Mouse (Mus musculus) heart, adult 11 months (tissue): ENCODE measurements at regions not wholly inside any gene's neighbourhood (a gene's known extent, or its start where the extent isn't known, plus 50 kb on each side); places are given as distances from the start of the nearest gene placed in this dataset.

Source experiments
- DNase-seq: peaks from one replicate; pipeline ENCODE4 v3.0.0; 2022

DNA sequence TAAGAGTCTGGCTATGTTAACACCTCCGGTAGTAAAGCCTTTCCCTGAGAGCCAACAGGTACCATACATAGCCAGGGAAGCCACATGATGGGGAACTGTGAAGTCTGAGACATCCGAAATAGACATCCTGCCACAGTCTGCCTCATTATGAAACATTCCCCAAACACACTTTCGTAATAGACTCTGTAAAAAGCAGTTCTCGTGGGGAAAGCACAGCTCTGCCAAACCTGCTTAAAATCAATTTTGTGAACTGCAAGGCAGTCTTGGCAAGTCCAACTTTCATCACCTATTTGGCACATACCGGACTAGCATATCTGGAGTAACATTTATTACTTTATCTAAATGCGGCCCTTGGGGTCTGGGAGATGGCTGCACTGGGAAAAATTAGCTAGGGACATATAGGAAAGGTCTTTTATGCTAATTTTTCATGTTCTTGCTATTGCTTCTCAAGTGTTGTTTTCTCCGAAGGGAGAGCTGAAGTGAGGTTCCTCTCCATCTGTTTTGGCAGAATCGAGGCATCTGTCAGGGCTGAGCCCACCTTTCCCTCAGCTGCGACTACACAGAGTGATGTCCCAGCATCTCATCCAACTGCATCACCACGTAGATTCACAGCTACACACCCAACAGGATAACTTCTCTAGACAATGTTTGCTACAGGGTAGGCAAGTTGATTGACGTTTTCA is 86.8 kb upstream of the Phactr1 start:
- DNase-seq, result no peak

DNA sequence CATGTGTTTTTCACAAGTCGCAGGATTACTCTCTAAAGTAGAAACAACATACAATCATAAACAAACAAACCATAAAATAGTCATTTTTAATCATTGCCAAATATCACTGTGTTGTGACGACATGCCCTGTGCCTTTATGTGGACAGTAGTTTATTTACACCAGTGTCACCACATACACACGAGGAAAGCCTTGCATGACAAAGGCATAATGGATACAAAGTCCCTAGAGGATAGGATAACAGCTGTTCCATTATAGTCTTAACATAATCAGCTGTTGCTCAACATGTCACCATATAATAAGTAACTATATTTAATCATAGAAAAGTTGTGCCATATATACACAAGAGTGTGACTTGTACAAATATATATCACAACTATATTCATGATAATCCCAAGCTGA is 85.2 kb upstream of the Phactr1 start:
- no peak for DNase-seq

DNA sequence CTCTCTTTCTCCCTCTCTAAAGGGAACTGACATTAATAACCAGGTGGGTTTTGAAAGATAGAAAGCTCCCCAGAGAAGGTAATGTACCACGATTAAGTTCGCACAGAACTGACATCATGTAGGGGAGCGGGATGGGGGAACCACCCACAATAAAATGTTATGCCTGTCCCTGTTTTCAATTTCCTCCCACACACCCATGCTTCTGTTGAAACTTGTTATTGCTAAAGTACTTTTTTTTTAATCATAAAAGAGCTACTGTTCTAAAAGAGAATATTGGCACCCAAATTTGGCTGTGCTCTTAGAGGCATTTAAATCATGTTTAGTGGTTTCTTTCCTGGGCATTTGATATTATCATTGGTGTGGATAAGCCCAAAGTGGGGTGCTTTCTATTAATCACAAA is 82.6 kb upstream of the Phactr1 start:
- no peak for DNase-seq

DNA sequence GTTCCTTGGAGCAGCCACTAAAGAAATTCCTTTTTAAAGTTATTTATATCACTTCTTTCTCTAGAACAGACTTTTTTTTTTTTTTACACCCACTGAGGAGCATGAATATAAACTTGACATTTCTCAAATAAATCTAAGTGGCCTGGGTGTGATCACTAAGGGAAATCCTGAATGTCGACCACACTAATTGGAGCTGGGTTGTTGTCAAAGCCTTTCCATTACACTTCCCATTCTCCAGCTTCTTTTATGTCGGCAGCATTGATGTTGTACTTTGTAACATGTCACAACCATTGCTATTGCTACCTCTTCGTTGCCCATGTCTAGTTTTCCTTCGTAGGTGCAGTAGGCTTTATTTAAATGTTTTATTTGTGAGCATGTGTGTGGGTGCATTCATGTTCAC is 77.1 kb upstream of the Phactr1 start:
- no peak for DNase-seq

DNA sequence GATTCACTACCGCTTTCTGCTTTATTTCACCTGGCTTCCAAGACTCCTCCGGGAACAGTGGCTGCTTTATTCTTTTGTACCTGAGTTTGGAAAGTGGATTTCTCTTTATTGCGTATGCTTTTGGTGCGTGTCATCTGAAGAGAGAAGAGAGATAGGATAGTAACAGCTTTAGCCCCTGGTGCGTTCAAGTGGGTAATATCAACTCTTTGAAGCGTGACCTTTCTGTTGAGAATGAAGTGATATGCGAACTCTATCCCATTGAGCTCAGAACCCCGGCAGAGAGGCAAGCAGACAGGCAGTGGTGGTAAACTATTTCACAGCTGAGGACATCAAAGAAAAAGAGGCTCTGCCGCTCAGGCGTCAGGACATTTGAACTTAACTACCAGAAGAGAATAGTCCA is 72.7 kb upstream of the Phactr1 start:
- DNase-seq, result no peak

DNA sequence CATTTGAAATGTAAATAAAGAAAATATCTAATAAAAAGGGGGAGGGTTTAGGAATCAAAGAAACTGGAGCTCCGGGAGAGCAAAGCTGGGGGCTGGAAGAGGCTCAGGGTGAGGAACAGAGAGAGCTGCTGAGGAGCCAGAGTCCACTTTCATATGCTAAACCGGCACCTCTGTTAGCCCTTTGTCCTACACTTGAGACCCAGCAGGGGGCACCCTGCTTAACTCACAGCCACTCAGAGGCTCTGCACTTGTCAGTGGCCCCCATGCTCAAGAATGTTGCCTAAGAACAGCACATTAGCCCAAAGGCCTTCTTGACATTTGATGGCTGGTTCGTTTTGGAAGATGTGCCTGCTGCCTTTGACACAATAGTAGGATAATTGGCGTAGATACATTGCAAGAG is 71.5 kb upstream of the Phactr1 start:
- DNase-seq, result no peak

DNA sequence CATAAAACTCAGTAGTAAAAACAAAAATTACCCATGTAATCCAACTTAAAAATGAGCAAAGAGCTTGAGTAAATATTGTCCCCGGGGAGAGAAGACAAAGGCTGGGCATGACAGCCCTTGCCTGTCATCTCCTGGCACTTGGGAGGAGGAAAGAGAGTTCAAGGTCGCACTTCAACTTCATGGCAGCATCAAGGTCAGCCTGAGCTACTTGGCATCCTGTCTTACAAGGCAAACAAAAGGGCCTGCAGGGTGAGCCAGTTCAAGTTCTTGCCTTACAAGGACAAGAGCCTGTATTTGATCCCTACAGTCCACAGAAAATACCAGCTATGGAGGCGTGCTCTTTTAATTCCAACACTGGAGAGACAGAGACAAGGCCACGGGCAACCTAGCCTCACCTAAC is 67.1 kb upstream of the Phactr1 start:
- no peak for DNase-seq

DNA sequence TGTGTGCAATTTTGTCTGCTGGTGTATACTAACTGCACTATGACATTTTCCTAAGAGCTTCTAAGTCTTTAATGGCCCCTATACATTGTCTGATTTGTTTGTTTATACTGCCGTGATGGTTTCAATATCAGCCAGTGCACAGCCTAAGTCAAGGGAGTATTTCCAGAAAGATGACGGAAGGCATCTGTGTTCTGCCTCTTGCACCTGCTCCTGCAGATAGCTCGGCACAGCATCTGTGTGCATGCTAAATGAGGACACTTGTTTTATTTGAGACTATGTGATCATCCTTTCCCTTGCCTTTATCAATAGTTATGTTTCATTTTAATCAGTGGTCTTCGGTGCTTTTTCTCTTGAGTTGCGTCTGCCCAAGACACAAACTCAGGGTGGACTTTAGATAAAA is 64.6 kb upstream of the Phactr1 start:
- no peak for DNase-seq

DNA sequence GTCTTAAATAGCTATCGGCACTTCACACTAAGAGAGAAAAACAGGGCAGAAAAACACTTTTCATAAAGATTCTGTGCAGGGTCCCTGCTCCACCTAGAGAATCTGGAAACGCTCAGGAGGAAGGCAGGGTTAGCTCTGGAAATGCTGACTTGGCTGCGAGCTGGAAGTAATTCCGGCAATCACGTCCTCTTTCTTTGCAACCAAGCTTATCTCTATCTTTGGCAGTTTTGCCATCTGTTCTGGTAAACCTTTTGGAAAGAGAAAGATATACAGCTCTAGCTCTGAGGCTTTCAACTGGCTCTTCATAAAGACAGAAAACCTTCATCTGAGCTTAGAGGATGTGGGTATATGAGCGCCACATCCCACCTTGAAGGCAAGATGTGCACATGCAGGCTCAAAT is 63.2 kb upstream of the Phactr1 start:
- DNase-seq, result no peak

DNA sequence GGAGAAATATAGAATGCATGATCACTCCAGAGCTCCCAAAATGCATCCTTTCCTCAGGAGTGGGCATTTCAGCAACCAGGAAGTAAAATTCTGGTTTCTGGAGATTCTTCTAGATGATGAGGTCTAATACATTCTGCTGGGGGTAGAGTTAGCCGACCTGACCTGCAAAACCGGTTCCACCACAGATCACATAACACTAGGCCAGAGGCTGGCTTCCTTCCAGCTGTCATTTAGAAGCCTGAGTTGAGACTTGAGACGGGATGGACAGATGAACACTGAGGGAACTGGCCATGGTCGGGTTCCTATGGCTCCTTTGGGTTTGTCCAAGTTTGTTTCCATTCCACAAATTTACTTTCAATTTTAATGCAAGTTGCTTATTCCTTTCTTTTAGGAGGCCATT is 62.6 kb upstream of the Phactr1 start:
- DNase-seq, result no peak

DNA sequence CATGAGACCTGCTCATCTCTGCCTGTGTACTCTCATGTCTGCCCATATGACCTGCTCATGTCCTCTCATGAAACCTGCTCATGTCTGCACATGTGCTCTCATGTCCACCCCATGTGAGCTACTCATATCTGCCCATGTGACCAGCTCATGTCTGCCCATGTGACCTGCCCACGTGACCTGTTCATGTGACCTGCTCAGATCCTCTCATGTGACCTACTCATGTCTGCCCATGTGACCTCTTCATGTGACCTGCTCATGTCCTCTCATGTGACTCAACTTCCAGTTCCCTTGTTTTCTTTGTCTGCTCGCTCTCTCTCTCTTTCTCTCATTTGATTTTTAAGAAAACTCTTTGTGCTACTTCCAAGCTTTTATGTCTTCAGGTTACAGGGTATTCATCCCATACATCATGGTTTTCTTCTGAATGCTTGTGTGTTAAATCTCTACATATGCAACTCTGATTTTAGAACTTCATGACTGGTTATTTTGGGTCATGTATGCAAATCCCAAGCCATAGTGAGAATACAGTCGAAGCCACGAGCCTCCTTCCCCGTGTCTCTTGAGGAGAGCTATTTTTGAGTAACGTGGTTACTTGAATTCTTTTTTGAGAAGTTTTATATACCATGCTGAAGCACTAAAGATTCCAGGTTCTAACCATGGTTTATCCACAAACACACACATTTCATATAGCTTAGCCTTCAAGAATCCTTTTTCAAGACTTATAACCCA is 60.7 kb upstream of the Phactr1 start:
- DNase-seq, result no peak

DNA sequence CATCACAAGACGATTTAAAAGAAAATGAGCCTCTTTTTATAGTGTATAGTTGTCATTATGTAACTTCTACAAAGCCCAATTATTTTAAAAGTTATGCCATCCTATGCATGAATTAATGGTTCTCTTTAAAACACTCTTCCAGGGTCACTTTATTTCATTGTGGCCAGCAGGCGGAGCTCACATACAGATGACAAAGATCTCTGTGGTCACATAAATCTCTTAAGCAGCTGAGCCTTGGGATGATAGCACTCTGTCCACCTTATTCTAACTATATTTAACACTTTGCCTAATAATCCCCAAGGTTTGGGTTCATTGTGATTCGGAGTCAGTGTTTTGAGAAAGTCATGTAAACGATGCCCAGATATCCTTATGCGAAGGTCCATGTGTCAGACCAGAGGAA is 56.9 kb upstream of the Phactr1 start:
- DNase-seq, result peak; percentile 80
